Mouse (Mus musculus): ENCODE results near the gene Cyp4f18. TPM values are rescaled to one million over a fixed set of nuclear protein-coding genes. Genes with fewer than 3 reads are reported as not detected.
"Not testable (repeated sequence)": the region's sequence is repeated elsewhere in the genome, so short reads cannot be mapped to it uniquely, and the experiment has no call there.

Gene Cyp4f18
- polyA plus RNA-seq, 1 experiment from 2014 or later: 0.39 TPM

DNA sequence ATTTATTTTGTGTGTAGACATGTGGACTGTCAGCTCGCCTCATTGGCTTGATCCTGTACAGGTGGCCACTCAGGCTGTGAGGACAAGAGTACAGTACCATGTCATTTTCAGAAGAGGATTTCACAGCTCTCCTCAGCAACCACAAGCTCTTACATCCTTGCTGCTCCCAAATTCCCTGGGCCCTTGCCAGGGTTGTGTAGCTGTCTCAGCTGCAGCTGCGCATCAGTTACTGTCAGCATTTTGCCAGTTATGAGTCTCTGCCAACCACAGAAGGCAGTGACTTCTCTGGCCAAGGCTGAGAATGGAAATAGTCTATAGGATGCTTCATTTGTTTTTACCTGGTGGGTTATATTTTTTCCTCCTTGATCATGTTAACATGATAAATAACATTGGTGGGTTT lies 8.7 kb upstream of the Cyp4f18 start:
- Histone ChIP-seq H3K27me3 (ENCODE audit: control insufficient read depth, insufficient read depth, low read length) (no peaks in the 10 kb centered on the region), H3K9me3 (replicated peaks; ENCODE audit: control insufficient read depth, low read length) (no peaks in the 10 kb centered on the region), H3K4me3 (ENCODE audit: low read depth, low read length) (no peak overlapping the region), H3K36me3 (ENCODE audit: control insufficient read depth, insufficient read depth, low read length) (no peaks in the 10 kb centered on the region), H3K4me2 (no peak overlapping the region), H3K27ac (ENCODE audit: low read depth, low read length) (no peak overlapping the region), H3K4me1 (ENCODE audit: control insufficient read depth, insufficient read depth, low read length) (no peaks in the 10 kb centered on the region), H3K9ac (ENCODE audit: low read depth, low read length) (no peak overlapping the region)
- WGBS (ENCODE audit: insufficient replicate concordance): 84% methylated on average over 2 of the region's 2 CpGs
- ATAC-seq (replicated peaks; ENCODE audit: insufficient number of reproducible peaks, low FRiP score, low TSS enrichment): no peak

- not testable (repeated sequence) for H3K4me1 ChIP-seq (ENCODE audit: control insufficient read depth, insufficient read depth, low read length); H3K36me3 ChIP-seq (ENCODE audit: control insufficient read depth, insufficient read depth, low read length); H3K4me3 ChIP-seq (ENCODE audit: low read depth, low read length); H3K9me3 ChIP-seq (replicated peaks; ENCODE audit: control insufficient read depth, low read length); H3K9ac ChIP-seq (ENCODE audit: low read depth, low read length); H3K27me3 ChIP-seq (ENCODE audit: control insufficient read depth, insufficient read depth, low read length); H3K27ac ChIP-seq (ENCODE audit: low read depth, low read length); H3K4me2 ChIP-seq; ATAC-seq (replicated peaks; ENCODE audit: insufficient number of reproducible peaks, low FRiP score, low TSS enrichment)
- 51% methylated on average over 2 of the region's 2 CpGs for whole genome bisulfite sequencing (ENCODE audit: insufficient replicate concordance)
Measured at GRCm38 (mm10) chr8:72017339-72017738, 7.9 kb upstream of the Cyp4f18 start.

DNA sequence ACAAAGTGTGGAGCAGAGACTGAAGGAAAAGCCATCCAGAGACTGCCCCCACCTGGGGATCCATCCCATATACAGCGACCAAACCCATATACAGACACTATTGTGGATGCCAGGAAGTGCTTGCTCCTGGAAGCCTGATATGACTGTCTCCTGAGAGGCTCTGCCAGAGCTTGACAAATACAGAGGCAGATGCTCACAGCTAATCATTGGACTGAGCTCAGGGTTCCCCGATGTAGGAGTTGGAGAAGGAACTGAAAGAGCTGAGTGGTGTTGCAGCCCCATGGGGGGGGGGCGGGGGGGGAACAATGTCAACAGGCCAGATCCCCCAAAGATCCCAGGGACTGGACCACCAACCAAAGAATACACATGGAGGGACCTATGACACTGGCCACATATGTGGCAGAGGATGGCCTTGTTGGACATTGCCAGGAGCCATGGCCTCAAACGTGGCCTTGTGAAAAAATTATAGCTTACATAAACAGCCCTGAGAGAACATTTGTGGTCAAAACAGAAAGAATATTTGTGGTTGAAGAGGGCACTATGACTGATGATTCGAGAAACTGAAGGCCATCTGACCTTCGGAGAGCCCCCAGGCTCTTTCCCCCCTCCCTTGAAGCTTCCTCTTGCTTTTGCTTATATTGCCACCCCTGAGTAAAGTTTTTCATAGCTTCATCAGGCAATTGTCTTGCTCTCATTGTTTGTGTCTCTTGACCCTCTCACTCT lies 4.2 kb upstream of the Cyp4f18 start:
- not testable (repeated sequence) for H3K9me3 ChIP-seq (replicated peaks; ENCODE audit: control insufficient read depth, low read length); H3K27me3 ChIP-seq (ENCODE audit: control insufficient read depth, insufficient read depth, low read length); ATAC-seq (replicated peaks; ENCODE audit: insufficient number of reproducible peaks, low FRiP score, low TSS enrichment); H3K36me3 ChIP-seq (ENCODE audit: control insufficient read depth, insufficient read depth, low read length); H3K4me2 ChIP-seq; H3K9ac ChIP-seq (ENCODE audit: low read depth, low read length); H3K4me1 ChIP-seq (ENCODE audit: control insufficient read depth, insufficient read depth, low read length); H3K27ac ChIP-seq (ENCODE audit: low read depth, low read length); H3K4me3 ChIP-seq (ENCODE audit: low read depth, low read length)
- WGBS (ENCODE audit: insufficient replicate concordance): 66% methylated on average over 6 of the region's 6 CpGs

DNA sequence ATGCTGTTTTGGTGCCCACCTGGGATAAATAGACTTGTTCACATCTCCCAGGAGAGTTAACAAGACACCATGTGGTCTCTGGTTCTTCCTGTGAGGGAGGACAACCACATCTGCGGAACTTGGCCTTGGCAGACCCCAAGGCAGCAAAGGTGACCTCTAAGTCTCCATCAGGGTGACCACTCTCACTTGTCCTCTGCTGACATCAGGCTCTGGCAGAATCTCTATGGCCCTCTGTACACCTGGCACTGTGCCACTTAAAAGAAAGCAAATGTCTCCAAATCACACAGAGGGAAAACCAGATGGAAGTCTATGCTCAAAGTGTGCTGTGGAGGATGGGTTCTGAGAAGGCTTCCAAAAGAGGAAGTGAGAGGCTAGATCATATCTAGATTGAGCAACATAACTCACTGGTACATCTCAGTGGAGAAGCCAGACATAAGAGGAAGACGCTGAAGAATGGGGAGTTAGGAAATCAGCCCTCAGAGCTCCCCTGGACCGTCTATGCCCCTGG lies 1.2 kb downstream of the Cyp4f18 start:
- WGBS (ENCODE audit: insufficient replicate concordance): 57% methylated on average over 3 of the region's 3 CpGs
- H3K27me3 ChIP-seq (ENCODE audit: control insufficient read depth, insufficient read depth, low read length): no peaks in the 10 kb centered on the region
- H3K4me3 ChIP-seq (ENCODE audit: low read depth, low read length): no peak overlapping the region
- no peak overlapping the region for H3K4me2 ChIP-seq
- no peak for ATAC-seq (replicated peaks; ENCODE audit: insufficient number of reproducible peaks, low FRiP score, low TSS enrichment)
- no peak overlapping the region for H3K9ac ChIP-seq (ENCODE audit: low read depth, low read length)
- H3K27ac ChIP-seq (ENCODE audit: low read depth, low read length): no peak overlapping the region
- no peaks in the 10 kb centered on the region for H3K36me3 ChIP-seq (ENCODE audit: control insufficient read depth, insufficient read depth, low read length)
- H3K9me3 ChIP-seq (replicated peaks; ENCODE audit: control insufficient read depth, low read length): no peaks in the 10 kb centered on the region
- H3K4me1 ChIP-seq (ENCODE audit: control insufficient read depth, insufficient read depth, low read length): no peaks in the 10 kb centered on the region

DNA sequence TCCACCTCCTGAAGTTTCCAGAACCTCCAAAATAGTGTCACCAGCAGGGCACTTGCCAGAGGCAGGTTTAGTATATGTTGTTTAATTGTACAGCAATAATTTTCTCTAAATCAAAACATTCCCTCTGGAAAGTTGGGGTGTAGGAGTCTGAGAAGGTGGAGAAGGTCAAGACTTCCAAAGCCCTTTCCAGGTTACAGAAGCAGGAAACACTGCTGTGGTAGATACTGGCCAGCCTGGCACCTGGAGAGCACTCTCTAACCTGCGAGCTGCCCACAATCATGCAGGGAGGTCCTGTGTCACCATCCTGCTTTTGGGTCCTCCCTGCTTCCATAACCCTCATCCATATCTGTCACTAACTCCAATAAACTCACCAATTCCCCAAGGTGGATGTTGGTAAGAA lies 2.7 kb downstream of the Cyp4f18 start:
- H3K9ac ChIP-seq (ENCODE audit: low read depth, low read length): no peak overlapping the region
- no peak overlapping the region for H3K4me3 ChIP-seq (ENCODE audit: low read depth, low read length)
- H3K27me3 ChIP-seq (ENCODE audit: control insufficient read depth, insufficient read depth, low read length): no peaks in the 10 kb centered on the region
- no peaks in the 10 kb centered on the region for H3K4me1 ChIP-seq (ENCODE audit: control insufficient read depth, insufficient read depth, low read length)
- no peaks in the 10 kb centered on the region for H3K9me3 ChIP-seq (replicated peaks; ENCODE audit: control insufficient read depth, low read length)
- 63% methylated on average over 1 of the region's 1 CpGs for WGBS (ENCODE audit: insufficient replicate concordance)
- H3K27ac ChIP-seq (ENCODE audit: low read depth, low read length): no peak overlapping the region
- no peaks in the 10 kb centered on the region for H3K36me3 ChIP-seq (ENCODE audit: control insufficient read depth, insufficient read depth, low read length)
- no peak for ATAC-seq (replicated peaks; ENCODE audit: insufficient number of reproducible peaks, low FRiP score, low TSS enrichment)
- H3K4me2 ChIP-seq: no peak overlapping the region

DNA sequence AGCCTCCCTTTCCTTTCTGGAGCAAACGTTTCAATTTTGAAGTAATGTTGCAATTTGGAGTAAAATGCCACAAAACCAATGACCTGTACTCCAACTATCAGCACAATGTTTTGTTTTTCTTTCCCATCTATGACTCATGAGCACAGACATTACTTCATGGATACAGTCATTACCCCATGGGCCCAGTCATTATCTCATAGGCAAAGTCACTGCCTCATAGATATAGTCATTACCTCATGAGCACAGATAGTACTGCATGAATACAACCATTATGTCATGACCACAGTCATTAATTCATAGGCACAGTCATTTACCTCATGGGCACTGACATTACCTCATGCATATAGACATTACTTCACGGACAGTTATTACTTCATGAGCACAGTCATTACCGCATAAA lies 3.5 kb downstream of the Cyp4f18 start:
- Histone ChIP-seq H3K36me3 (ENCODE audit: control insufficient read depth, insufficient read depth, low read length) (no peaks in the 10 kb centered on the region), H3K27ac (ENCODE audit: low read depth, low read length) (no peak overlapping the region), H3K9me3 (replicated peaks; ENCODE audit: control insufficient read depth, low read length) (no peaks in the 10 kb centered on the region), H3K4me3 (ENCODE audit: low read depth, low read length) (no peak overlapping the region), H3K4me2 (no peak overlapping the region), H3K4me1 (ENCODE audit: control insufficient read depth, insufficient read depth, low read length) (no peaks in the 10 kb centered on the region), H3K9ac (ENCODE audit: low read depth, low read length) (no peak overlapping the region), H3K27me3 (ENCODE audit: control insufficient read depth, insufficient read depth, low read length) (no peaks in the 10 kb centered on the region)
- WGBS (ENCODE audit: insufficient replicate concordance): 74% methylated on average over 3 of the region's 3 CpGs
- no peak for ATAC-seq (replicated peaks; ENCODE audit: insufficient number of reproducible peaks, low FRiP score, low TSS enrichment)

- Histone ChIP-seq H3K4me2 (no peak overlapping the region), H3K9me3 (replicated peaks; ENCODE audit: control insufficient read depth, low read length) (no peaks in the 10 kb centered on the region)
- no peak for ATAC-seq (replicated peaks; ENCODE audit: insufficient number of reproducible peaks, low FRiP score, low TSS enrichment)
Measured at GRCm38 (mm10) chr8:72002942-72003341, 6.5 kb downstream of the Cyp4f18 start.

GRCm38 (mm10) chr8:72000223-72000622 lies 9.2 kb downstream of the Cyp4f18 start:
- no peak for ATAC-seq (replicated peaks; ENCODE audit: insufficient number of reproducible peaks, low FRiP score, low TSS enrichment)
- H3K4me1 ChIP-seq (ENCODE audit: control insufficient read depth, insufficient read depth, low read length): no peaks in the 10 kb centered on the region
- no peaks in the 10 kb centered on the region for H3K27me3 ChIP-seq (ENCODE audit: control insufficient read depth, insufficient read depth, low read length)
- no peaks in the 10 kb centered on the region for H3K9me3 ChIP-seq (replicated peaks; ENCODE audit: control insufficient read depth, low read length)
- H3K27ac ChIP-seq (ENCODE audit: low read depth, low read length): no peak overlapping the region
- WGBS (ENCODE audit: insufficient replicate concordance): 55% methylated on average over 3 of the region's 3 CpGs
- no peak overlapping the region for H3K4me3 ChIP-seq (ENCODE audit: low read depth, low read length)
- H3K36me3 ChIP-seq (ENCODE audit: control insufficient read depth, insufficient read depth, low read length): no peaks in the 10 kb centered on the region
- no peak overlapping the region for H3K4me2 ChIP-seq
- H3K9ac ChIP-seq (ENCODE audit: low read depth, low read length): no peak overlapping the region

More at GRCm38 (mm10) chr8:72002942-72003341, 6.5 kb downstream of the Cyp4f18 start:
- H3K4me3 ChIP-seq (ENCODE audit: low read depth, low read length): no peak overlapping the region
- no peak overlapping the region for H3K27ac ChIP-seq (ENCODE audit: low read depth, low read length)
- H3K36me3 ChIP-seq (ENCODE audit: control insufficient read depth, insufficient read depth, low read length): no peaks in the 10 kb centered on the region
- H3K27me3 ChIP-seq (ENCODE audit: control insufficient read depth, insufficient read depth, low read length): no peaks in the 10 kb centered on the region
- no peak overlapping the region for H3K9ac ChIP-seq (ENCODE audit: low read depth, low read length)
- H3K4me1 ChIP-seq (ENCODE audit: control insufficient read depth, insufficient read depth, low read length): no peaks in the 10 kb centered on the region

DNA sequence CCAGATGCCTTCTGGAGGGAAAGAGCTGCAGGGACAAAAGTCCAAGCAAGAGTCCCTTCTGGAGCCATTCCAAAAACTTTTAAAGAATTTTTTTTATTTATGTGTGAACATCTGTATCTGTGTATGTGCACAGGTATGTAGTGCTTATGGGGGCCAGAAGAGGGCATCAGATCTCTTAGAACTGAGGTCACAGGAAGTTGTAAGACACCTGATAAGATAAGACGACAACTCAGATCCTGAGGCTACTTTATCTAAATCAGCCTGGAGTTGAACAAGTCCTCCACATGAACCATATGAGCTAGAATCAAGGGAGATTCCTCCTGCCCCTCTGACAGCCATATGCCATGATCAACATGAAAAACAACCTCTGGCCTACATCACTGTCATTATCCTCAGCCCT lies 10.0 kb downstream of the Cyp4f18 start:
- Histone ChIP-seq H3K9ac (ENCODE audit: low read depth, low read length) (no peak overlapping the region), H3K27me3 (ENCODE audit: control insufficient read depth, insufficient read depth, low read length) (no peaks in the 10 kb centered on the region), H3K36me3 (ENCODE audit: control insufficient read depth, insufficient read depth, low read length) (no peaks in the 10 kb centered on the region), H3K4me1 (ENCODE audit: control insufficient read depth, insufficient read depth, low read length) (no peaks in the 10 kb centered on the region), H3K27ac (ENCODE audit: low read depth, low read length) (no peak overlapping the region), H3K9me3 (replicated peaks; ENCODE audit: control insufficient read depth, low read length) (no peaks in the 10 kb centered on the region), H3K4me3 (ENCODE audit: low read depth, low read length) (no peak overlapping the region), H3K4me2 (no peak overlapping the region)
- no peak for ATAC-seq (replicated peaks; ENCODE audit: insufficient number of reproducible peaks, low FRiP score, low TSS enrichment)
- WGBS (ENCODE audit: insufficient replicate concordance): 45% methylated on average over 1 of the region's 1 CpGs

Data from heart, embryonic 11.5 days (tissue).